In genomic region chr3:136115478-136116215, GRCm38 (mm10) we compare ENCODE assay signal across 22 mouse cellular contexts.
A peak's percentile ranks its signal among the peaks of the same experiment; 100 is the strongest.
DNase-seq lines count a peak whose midpoint lies in the region; ATAC-seq lines count a peak whose summit lies in the region.
"Had no signal": no experiment of that assay in that cellular context is flagged by ENCODE, and none has a peak within 500 bp of the region (broad histone marks: within the 10 kb centered on the region; RNA-seq: fewer than 3 reads in every experiment).

No protein-coding gene starts in this region.

- H3K9me3 ChIP-seq in hindbrain, embryonic 12.5 days (replicated peaks): no peaks in the 10 kb centered on the region
- H3K9me3 ChIP-seq in hindbrain, embryonic 13.5 days: no peaks in the 10 kb centered on the region
- H3K9me3 ChIP-seq in neural tube, embryonic 12.5 days: 0 out of 2 replicates have a peak, but pooled peaks cover 4% of the 10 kb centered on the region
- H3K9me3 ChIP-seq in neural tube, embryonic 15.5 days (replicated peaks): no peaks in the 10 kb centered on the region
- H3K9me3 ChIP-seq in embryonic facial prominence, embryonic 10.5 days: no peaks in the 10 kb centered on the region
- H3K9me3 ChIP-seq: embryonic facial prominence, embryonic 12.5 days; liver, embryonic 13.5 days; neural tube, embryonic 13.5 days; stomach, embryonic 15.5 days had no signal

- H3K27me3 ChIP-seq in hindbrain, embryonic 12.5 days: peaks cover 3% of the 10 kb centered on the region; the same call in 1 of the 2 replicates
- 0 out of 2 replicates have a peak, but pooled peaks cover 2% of the 10 kb centered on the region for H3K27me3 ChIP-seq in hindbrain, embryonic 13.5 days
- no peaks in the 10 kb centered on the region for H3K27me3 ChIP-seq in neural tube, embryonic 12.5 days (replicated peaks)
- no peaks in the 10 kb centered on the region for H3K27me3 ChIP-seq in neural tube, embryonic 15.5 days (replicated peaks)
- H3K27me3 ChIP-seq in embryonic facial prominence, embryonic 10.5 days (replicated peaks; ENCODE audit: low read depth, poor library complexity, severe bottlenecking): no peaks in the 10 kb centered on the region
- H3K27me3 ChIP-seq: embryonic facial prominence, embryonic 12.5 days; liver, embryonic 13.5 days; neural tube, embryonic 13.5 days; stomach, embryonic 15.5 days had no signal

- no peaks in the 10 kb centered on the region for H3K4me1 ChIP-seq in hindbrain, embryonic 12.5 days
- no peaks in the 10 kb centered on the region for H3K4me1 ChIP-seq in hindbrain, embryonic 13.5 days (replicated peaks)
- H3K4me1 ChIP-seq in neural tube, embryonic 12.5 days: no peaks in the 10 kb centered on the region
- no peaks in the 10 kb centered on the region for H3K4me1 ChIP-seq in neural tube, embryonic 15.5 days
- H3K4me1 ChIP-seq in embryonic facial prominence, embryonic 10.5 days: no peaks in the 10 kb centered on the region
- H3K4me1 ChIP-seq: embryonic facial prominence, embryonic 12.5 days; liver, embryonic 13.5 days; neural tube, embryonic 13.5 days; stomach, embryonic 15.5 days had no signal

- peak; percentile 50; the same call in 1 of the 2 replicates for ATAC-seq in hindbrain, embryonic 12.5 days (ENCODE audit: low FRiP score)
- no peak for ATAC-seq in hindbrain, embryonic 13.5 days (ENCODE audit: low FRiP score)
- peak; percentile 61; the same call in 1 of the 2 replicates for ATAC-seq in neural tube, embryonic 12.5 days (ENCODE audit: low FRiP score, low read depth)
- ATAC-seq in neural tube, embryonic 15.5 days (ENCODE audit: low FRiP score): no peak
- ATAC-seq: CD4-positive, CD25-positive, alpha-beta regulatory T cell, adult 4 months had no signal

- no peak overlapping the region for H3K27ac ChIP-seq in hindbrain, embryonic 12.5 days
- H3K27ac ChIP-seq in hindbrain, embryonic 13.5 days: no peak overlapping the region
- no peak overlapping the region for H3K27ac ChIP-seq in neural tube, embryonic 12.5 days
- H3K27ac ChIP-seq in neural tube, embryonic 15.5 days (replicated peaks): no peak overlapping the region
- no peak overlapping the region for H3K27ac ChIP-seq in embryonic facial prominence, embryonic 10.5 days (replicated peaks)
- H3K27ac ChIP-seq: embryonic facial prominence, embryonic 12.5 days; kidney, postnatal 0 days; left cerebral cortex, adult 2 months; liver, embryonic 13.5 days; neural tube, embryonic 13.5 days; stomach, embryonic 15.5 days had no signal

- no peaks in the 10 kb centered on the region for H3K36me3 ChIP-seq in hindbrain, embryonic 12.5 days
- H3K36me3 ChIP-seq in hindbrain, embryonic 13.5 days: no peaks in the 10 kb centered on the region
- no peaks in the 10 kb centered on the region for H3K36me3 ChIP-seq in neural tube, embryonic 12.5 days
- H3K36me3 ChIP-seq in neural tube, embryonic 15.5 days: no peaks in the 10 kb centered on the region
- H3K36me3 ChIP-seq in embryonic facial prominence, embryonic 10.5 days (replicated peaks): no peaks in the 10 kb centered on the region
- H3K36me3 ChIP-seq: embryonic facial prominence, embryonic 12.5 days; liver, embryonic 13.5 days; neural tube, embryonic 13.5 days; stomach, embryonic 15.5 days had no signal

- no peak overlapping the region for H3K4me3 ChIP-seq in hindbrain, embryonic 12.5 days
- H3K4me3 ChIP-seq in hindbrain, embryonic 13.5 days: no peak overlapping the region
- no peak overlapping the region for H3K4me3 ChIP-seq in neural tube, embryonic 12.5 days
- H3K4me3 ChIP-seq in neural tube, embryonic 15.5 days (replicated peaks): no peak overlapping the region
- no peak overlapping the region for H3K4me3 ChIP-seq in embryonic facial prominence, embryonic 10.5 days
- H3K4me3 ChIP-seq: embryonic facial prominence, embryonic 12.5 days; left cerebral cortex, adult 2 months; liver, embryonic 13.5 days; neural tube, embryonic 13.5 days; stomach, embryonic 15.5 days had no signal

- DNase-seq in embryo, embryonic 9.5 days (ENCODE audit: extremely low spot score): peak; percentile 5
- no peak for DNase-seq in embryonic facial prominence, embryonic 10.5 days (ENCODE audit: low spot score)
- no peak for DNase-seq in urinary bladder, postnatal 36 days (ENCODE audit: low spot score in 2 of 2)
- DNase-seq: adrenal gland, postnatal 10 days; cerebellum, adult 2 months; cerebellum, postnatal 36 days; gastrocnemius, postnatal 36 days; heart, postnatal 36 days; kidney, adult 11 months; liver, embryonic 13.5 days; lung, embryonic 14.5 days; thymus, postnatal 36 days had no signal

- no peak overlapping the region for H3K9ac ChIP-seq in hindbrain, embryonic 12.5 days
- H3K9ac ChIP-seq in hindbrain, embryonic 13.5 days: no peak overlapping the region
- no peak overlapping the region for H3K9ac ChIP-seq in neural tube, embryonic 12.5 days
- H3K9ac ChIP-seq in neural tube, embryonic 15.5 days (replicated peaks): no peak overlapping the region
- H3K9ac ChIP-seq: embryonic facial prominence, embryonic 12.5 days; liver, embryonic 13.5 days; lung, embryonic 14.5 days; neural tube, embryonic 13.5 days; stomach, embryonic 15.5 days had no signal

- 42% methylated on average over 5 of the region's 5 CpGs for WGBS in hindbrain, embryonic 12.5 days
- WGBS in hindbrain, embryonic 13.5 days: 37% methylated on average over 5 of the region's 5 CpGs
- WGBS in neural tube, embryonic 12.5 days: 34% methylated on average over 5 of the region's 5 CpGs
- WGBS in neural tube, embryonic 15.5 days: 36% methylated on average over 5 of the region's 5 CpGs
- 73% methylated on average over 5 of the region's 5 CpGs for WGBS in embryonic facial prominence, embryonic 10.5 days

- H3K4me2 ChIP-seq in hindbrain, embryonic 12.5 days (replicated peaks): no peak overlapping the region
- H3K4me2 ChIP-seq in hindbrain, embryonic 13.5 days: no peak overlapping the region
- no peak overlapping the region for H3K4me2 ChIP-seq in neural tube, embryonic 12.5 days (replicated peaks)
- H3K4me2 ChIP-seq in neural tube, embryonic 15.5 days: no peak overlapping the region
- H3K4me2 ChIP-seq: embryonic facial prominence, embryonic 12.5 days; liver, embryonic 13.5 days; lung, embryonic 14.5 days; neural tube, embryonic 13.5 days; stomach, embryonic 15.5 days had no signal

Comparison
In these comparisons a context has a peak if more than half of its experiments do, and no peak if none do; other contexts are left out.
1. ATAC-seq: peak in hindbrain, embryonic 12.5 days (single experiment) and neural tube, embryonic 12.5 days (single experiment); none in hindbrain, embryonic 13.5 days (single experiment) and neural tube, embryonic 15.5 days (single experiment).